Mouse (Mus musculus): Measurements from ENCODE around the gene Il22ra1. TPM values are rescaled to one million over a fixed set of nuclear protein-coding genes. Genes with fewer than 3 reads are reported as not detected.
"Not testable (repeated sequence)": the region's sequence is repeated elsewhere in the genome, so short reads cannot be mapped to it uniquely, and the experiment has no call there.

Gene Il22ra1
- polyA plus RNA-seq, 1 experiment, result 0.67 TPM

- no peak for TF ChIP-seq POLR2A (IDR thresholded peaks at IDR 0.05; ENCODE audit: low read depth, low read length)
- peak; percentile 86 for TF ChIP-seq CTCF (IDR thresholded peaks at IDR 0.05; ENCODE audit: extremely low read depth, insufficient read depth, insufficient read length, insufficient replicate concordance)
- Histone ChIP-seq H3K27ac (ENCODE audit: insufficient read depth, low read length) (peak overlapping the region; percentile 79; the same call in 1 of the 2 replicates), H3K27me3 (ENCODE audit: control insufficient read depth, insufficient read depth, low read length) (no peaks in the 10 kb centered on the region), H3K4me3 (ENCODE audit: extremely low read depth, insufficient read depth, insufficient read length) (peak overlapping the region; percentile 49; the same call in 1 of the 2 replicates), H3K36me3 (ENCODE audit: control insufficient read depth, insufficient read depth, low read length) (no peaks in the 10 kb centered on the region), H3K4me1 (ENCODE audit: control insufficient read depth, insufficient read depth, insufficient read length) (no peaks in the 10 kb centered on the region)
- peak; percentile 62 to 73 for DNase-seq (ENCODE audit: low read depth in 1 of 2, low spot score in 2 of 2)
- 3% methylated on average over 8 of the region's 8 CpGs for WGBS
Observed at GRCm38 (mm10) chr4:135709072-135709564, 18.9 kb upstream of the Il22ra1 start.

GRCm38 (mm10) chr4:135709621-135710020, 18.4 kb upstream of the Il22ra1 start:
- Histone ChIP-seq H3K4me3 (ENCODE audit: extremely low read depth, insufficient read depth, insufficient read length) (no peak overlapping the region), H3K27me3 (ENCODE audit: control insufficient read depth, insufficient read depth, low read length) (no peaks in the 10 kb centered on the region), H3K36me3 (ENCODE audit: control insufficient read depth, insufficient read depth, low read length) (no peaks in the 10 kb centered on the region), H3K4me1 (ENCODE audit: control insufficient read depth, insufficient read depth, insufficient read length) (no peaks in the 10 kb centered on the region), H3K27ac (ENCODE audit: insufficient read depth, low read length) (peak overlapping the region; percentile 79)
- WGBS, result 66% methylated on average over 11 of the region's 11 CpGs
- TF ChIP-seq CTCF (IDR thresholded peaks at IDR 0.05; ENCODE audit: extremely low read depth, insufficient read depth, insufficient read length, insufficient replicate concordance), result no peak
- TF ChIP-seq POLR2A (IDR thresholded peaks at IDR 0.05; ENCODE audit: low read depth, low read length), result no peak
- DNase-seq (ENCODE audit: low read depth in 1 of 2, low spot score in 2 of 2), result no peak

- TF ChIP-seq CTCF (IDR thresholded peaks at IDR 0.05; ENCODE audit: extremely low read depth, insufficient read depth, insufficient read length, insufficient replicate concordance), result no peak
- no peak for TF ChIP-seq POLR2A (IDR thresholded peaks at IDR 0.05; ENCODE audit: low read depth, low read length)
- DNase-seq (ENCODE audit: low read depth in 1 of 2, low spot score in 2 of 2), result no peak
- no peaks in the 10 kb centered on the region for H3K36me3 ChIP-seq (ENCODE audit: control insufficient read depth, insufficient read depth, low read length)
- no peak overlapping the region for H3K27ac ChIP-seq (ENCODE audit: insufficient read depth, low read length)
- H3K4me1 ChIP-seq (ENCODE audit: control insufficient read depth, insufficient read depth, insufficient read length), result no peaks in the 10 kb centered on the region
- no peak overlapping the region for H3K4me3 ChIP-seq (ENCODE audit: extremely low read depth, insufficient read depth, insufficient read length)
- WGBS, result 66% methylated on average over 3 of the region's 3 CpGs
- H3K27me3 ChIP-seq (ENCODE audit: control insufficient read depth, insufficient read depth, low read length), result no peaks in the 10 kb centered on the region
Observed at GRCm38 (mm10) chr4:135710392-135710791, 17.6 kb upstream of the Il22ra1 start.

GRCm38 (mm10) chr4:135714776-135715175, 13.2 kb upstream of the Il22ra1 start:
- 69% methylated on average over 8 of the region's 8 CpGs for WGBS
- DNase-seq (ENCODE audit: low read depth in 1 of 2, low spot score in 2 of 2), result no peak
- no peaks in the 10 kb centered on the region for H3K27me3 ChIP-seq (ENCODE audit: control insufficient read depth, insufficient read depth, low read length)
- H3K4me3 ChIP-seq (ENCODE audit: extremely low read depth, insufficient read depth, insufficient read length), result no peak overlapping the region
- no peak for TF ChIP-seq CTCF (IDR thresholded peaks at IDR 0.05; ENCODE audit: extremely low read depth, insufficient read depth, insufficient read length, insufficient replicate concordance)
- H3K4me1 ChIP-seq (ENCODE audit: control insufficient read depth, insufficient read depth, insufficient read length), result no peaks in the 10 kb centered on the region
- no peaks in the 10 kb centered on the region for H3K36me3 ChIP-seq (ENCODE audit: control insufficient read depth, insufficient read depth, low read length)
- no peak overlapping the region for H3K27ac ChIP-seq (ENCODE audit: insufficient read depth, low read length)

- not testable (repeated sequence) for H3K4me3 ChIP-seq (ENCODE audit: extremely low read depth, insufficient read depth, insufficient read length); DNase-seq (ENCODE audit: low read depth in 1 of 2, low spot score in 2 of 2); H3K36me3 ChIP-seq (ENCODE audit: control insufficient read depth, insufficient read depth, low read length); H3K27me3 ChIP-seq (ENCODE audit: control insufficient read depth, insufficient read depth, low read length); H3K4me1 ChIP-seq (ENCODE audit: control insufficient read depth, insufficient read depth, insufficient read length); H3K27ac ChIP-seq (ENCODE audit: insufficient read depth, low read length)
- WGBS, result 92% methylated on average over 11 of the region's 11 CpGs
Observed at GRCm38 (mm10) chr4:135716438-135716837, 11.5 kb upstream of the Il22ra1 start.

GRCm38 (mm10) chr4:135722540-135723290, 5.3 kb upstream of the Il22ra1 start:
- Histone ChIP-seq H3K4me3 (ENCODE audit: extremely low read depth, insufficient read depth, insufficient read length) (no peak overlapping the region), H3K4me1 (ENCODE audit: control insufficient read depth, insufficient read depth, insufficient read length) (no peaks in the 10 kb centered on the region), H3K27me3 (ENCODE audit: control insufficient read depth, insufficient read depth, low read length) (no peaks in the 10 kb centered on the region), H3K27ac (ENCODE audit: insufficient read depth, low read length) (no peak overlapping the region), H3K36me3 (ENCODE audit: control insufficient read depth, insufficient read depth, low read length) (no peaks in the 10 kb centered on the region)
- no peak for DNase-seq (ENCODE audit: low read depth in 1 of 2, low spot score in 2 of 2)
- 73% methylated on average over 17 of the region's 17 CpGs for WGBS
- TF ChIP-seq POLR2A (IDR thresholded peaks at IDR 0.05; ENCODE audit: low read depth, low read length) (no peak), CTCF (IDR thresholded peaks at IDR 0.05; ENCODE audit: extremely low read depth, insufficient read depth, insufficient read length, insufficient replicate concordance) (no peak)

- TF ChIP-seq CTCF (IDR thresholded peaks at IDR 0.05; ENCODE audit: extremely low read depth, insufficient read depth, insufficient read length, insufficient replicate concordance), result no peak
- no peak for TF ChIP-seq POLR2A (IDR thresholded peaks at IDR 0.05; ENCODE audit: low read depth, low read length)
- DNase-seq (ENCODE audit: low read depth in 1 of 2, low spot score in 2 of 2), result no peak
- Histone ChIP-seq H3K4me3 (ENCODE audit: extremely low read depth, insufficient read depth, insufficient read length) (no peak overlapping the region), H3K36me3 (ENCODE audit: control insufficient read depth, insufficient read depth, low read length) (no peaks in the 10 kb centered on the region), H3K27me3 (ENCODE audit: control insufficient read depth, insufficient read depth, low read length) (no peaks in the 10 kb centered on the region), H3K27ac (ENCODE audit: insufficient read depth, low read length) (no peak overlapping the region), H3K4me1 (ENCODE audit: control insufficient read depth, insufficient read depth, insufficient read length) (no peaks in the 10 kb centered on the region)
- 83% methylated on average over 11 of the region's 11 CpGs for WGBS
Observed at GRCm38 (mm10) chr4:135726416-135726815, 1.6 kb upstream of the Il22ra1 start.

Measured in spleen, adult 2 months (tissue).